Mouse (Mus musculus) right cerebral cortex, adult 18-20 months (tissue): ENCODE measurements around the gene Gm3468.
"Not testable (repeated sequence)": the region's sequence is repeated elsewhere in the genome, so short reads cannot be mapped to it uniquely, and the experiment has no call there.

Source experiments
- DNase-seq: peaks from one replicate; pipeline ENCODE4 v3.0.0; 2022; ENCODE audit warnings: mixed read lengths

Gm3468 gene

GRCm38 (mm10) chr14:6108272-6108925 is at the start of gene Gm3468:
TSS of gene Gm3468 (minus strand) at chr14:6108665.
- peak; percentile 35 for DNase-seq

DNA sequence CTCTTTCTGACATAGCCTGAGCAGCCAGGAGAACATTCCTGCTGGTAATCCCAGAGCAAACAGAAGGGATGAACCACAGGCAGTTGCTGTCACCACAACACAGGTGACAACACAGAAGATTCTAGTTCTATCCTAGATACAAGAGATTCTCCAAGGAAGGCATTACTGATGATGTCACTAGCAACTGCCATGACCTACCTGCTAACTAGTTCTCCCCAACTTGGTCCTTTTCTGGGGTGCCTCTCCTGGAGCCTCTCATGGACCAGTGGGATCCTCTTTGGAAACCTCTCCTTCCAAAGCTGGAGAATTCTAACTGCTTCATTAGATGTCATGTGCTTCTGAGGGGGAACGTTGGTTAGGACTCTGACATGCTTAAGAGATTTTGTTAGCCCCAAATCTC is 17.2 kb upstream of the Gm3468 start, which contains the start of gene Gm3476:
Gene Gm3476 (minus strand): TSS at position 101 of the 400 bp plus-strand sequence.
- not testable (repeated sequence) for DNase-seq

GRCm38 (mm10) chr14:6107500-6107899 is 965 bp downstream of the Gm3468 start:
- DNase-seq = not testable (repeated sequence)

DNA sequence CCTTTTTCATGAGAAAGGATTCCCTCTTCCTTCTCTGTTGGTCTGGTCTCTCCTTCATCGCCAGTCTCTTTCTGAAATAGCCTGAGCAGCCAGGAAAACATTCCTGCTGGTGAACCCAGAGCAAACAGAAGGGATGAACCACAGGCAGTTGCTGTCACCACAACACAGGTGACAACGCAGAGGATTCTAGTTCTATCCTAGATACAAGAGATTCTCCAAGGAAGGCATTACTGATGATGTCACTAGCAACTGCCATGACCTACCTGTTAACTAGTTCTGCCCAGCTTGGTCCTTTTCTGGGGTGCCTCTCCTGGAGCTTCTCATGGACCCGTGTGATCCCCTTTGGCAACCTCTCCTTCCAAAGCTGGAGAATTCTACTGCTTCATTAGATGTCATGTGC is 14.6 kb downstream of the Gm3468 start, which contains the start of gene Gm8206:
Gene Gm8206 (minus strand): TSS at position 101 of the 400 bp plus-strand sequence.
- DNase-seq = not testable (repeated sequence)

DNA sequence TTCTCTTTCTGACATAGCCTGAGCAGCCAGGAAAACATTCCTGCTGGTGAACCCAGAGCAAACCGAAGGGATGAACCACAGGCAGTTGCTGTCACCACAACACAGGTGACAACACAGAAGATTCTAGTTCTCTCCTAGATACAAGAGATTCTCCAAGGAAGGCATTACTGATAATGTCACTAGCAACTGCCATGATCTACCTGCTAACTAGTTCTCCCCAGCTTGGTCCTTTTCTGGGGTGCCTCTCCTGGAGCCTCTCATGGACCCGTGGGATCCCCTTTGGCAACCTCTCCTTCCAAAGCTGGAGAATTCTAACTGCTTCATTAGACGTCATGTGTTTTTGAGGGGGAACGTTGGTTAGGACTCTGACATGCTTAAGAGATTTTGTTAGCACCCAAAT is 50.3 kb downstream of the Gm3468 start, which contains the start of gene Gm6337:
Gene Gm6337 (minus strand): TSS at position 101 of the 400 bp plus-strand sequence.
- not testable (repeated sequence) for DNase-seq
